Mouse (Mus musculus): Measurements from ENCODE around the gene Plxdc2. TPM values are rescaled to one million over a fixed set of nuclear protein-coding genes. Genes with fewer than 3 reads are reported as not detected.
A peak's percentile ranks its signal among the peaks of the same experiment; 100 is the strongest.

Gene Plxdc2
- polyA plus RNA-seq, 1 experiment from 2014 or later = 36.4 TPM

DNA sequence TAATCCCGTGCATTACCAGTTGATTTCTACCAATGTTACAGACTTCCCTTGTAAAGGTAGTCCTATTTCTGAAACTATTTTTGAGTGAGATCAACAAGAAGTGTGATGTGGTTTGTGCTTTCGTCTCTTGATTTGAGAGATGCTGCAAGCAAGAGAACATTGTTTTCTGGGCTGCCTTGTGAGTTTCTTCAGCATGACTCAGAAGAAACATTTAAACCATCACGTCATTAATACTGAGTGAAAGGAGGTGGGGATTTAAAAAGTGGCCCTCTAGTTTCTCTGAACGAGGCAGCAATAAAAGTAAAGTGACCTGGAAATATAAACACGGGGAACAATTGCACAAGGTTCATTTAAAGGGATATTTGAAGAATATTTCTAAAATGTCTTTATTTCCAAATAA is 341.1 kb downstream of the Plxdc2 start:
- no peak for ATAC-seq (ENCODE audit: low read depth)
- WGBS = 74% methylated on average over 5 of the region's 5 CpGs

DNA sequence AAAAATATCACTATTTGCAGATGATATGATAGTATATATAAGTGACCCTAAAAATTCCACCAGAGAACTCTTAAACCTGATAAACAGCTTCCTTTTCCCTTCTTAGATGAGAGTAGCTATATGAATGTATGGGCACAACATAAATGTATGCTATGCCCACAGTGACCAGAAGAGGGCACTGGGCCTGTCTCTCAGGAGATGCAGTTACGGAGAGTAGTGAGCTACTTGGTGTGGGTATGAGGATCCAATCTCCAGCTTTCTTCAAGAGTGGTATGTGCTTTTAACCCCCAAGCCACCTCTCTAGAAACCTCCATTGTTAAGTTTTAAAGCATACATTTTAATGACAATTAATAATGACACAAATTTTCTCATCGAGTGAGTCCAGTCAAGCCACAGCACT is 350.1 kb downstream of the Plxdc2 start:
- Histone ChIP-seq H3K9me3 (ENCODE audit: control insufficient read depth, low read length) (no peaks in the 10 kb centered on the region), H3K4me3 (ENCODE audit: low read depth, low read length) (no peak overlapping the region), H3K27me3 (replicated peaks; ENCODE audit: control insufficient read depth, insufficient read depth, low read length) (no peaks in the 10 kb centered on the region), H3K4me2 (ENCODE audit: low read depth, low read length) (no peak overlapping the region), H3K4me1 (ENCODE audit: control insufficient read depth, insufficient read depth, low read length) (peaks cover 3% of the 10 kb centered on the region; the same call in 1 of the 2 replicates), H3K9ac (ENCODE audit: low read depth, low read length) (no peak overlapping the region), H3K36me3 (ENCODE audit: control insufficient read depth, insufficient read depth, low read length) (no peaks in the 10 kb centered on the region), H3K27ac (replicated peaks; ENCODE audit: low read depth, low read length) (no peak overlapping the region)
- ATAC-seq (ENCODE audit: low read depth) (no peak), DNase-seq (ENCODE audit: low spot score) (no peak)
- WGBS = 85% methylated on average over 2 of the region's 2 CpGs

More for the DNA sequence above, 341.1 kb downstream of the Plxdc2 start:
- Histone ChIP-seq H3K4me3 (ENCODE audit: low read depth, low read length) (no peak overlapping the region), H3K9me3 (ENCODE audit: control insufficient read depth, low read length) (no peaks in the 10 kb centered on the region), H3K9ac (ENCODE audit: low read depth, low read length) (no peak overlapping the region), H3K36me3 (ENCODE audit: control insufficient read depth, insufficient read depth, low read length) (no peaks in the 10 kb centered on the region), H3K27me3 (replicated peaks; ENCODE audit: control insufficient read depth, insufficient read depth, low read length) (no peaks in the 10 kb centered on the region), H3K4me1 (ENCODE audit: control insufficient read depth, insufficient read depth, low read length) (no peaks in the 10 kb centered on the region), H3K4me2 (ENCODE audit: low read depth, low read length) (no peak overlapping the region), H3K27ac (replicated peaks; ENCODE audit: low read depth, low read length) (no peak overlapping the region)
- DNase-seq (ENCODE audit: low spot score) = no peak

DNA sequence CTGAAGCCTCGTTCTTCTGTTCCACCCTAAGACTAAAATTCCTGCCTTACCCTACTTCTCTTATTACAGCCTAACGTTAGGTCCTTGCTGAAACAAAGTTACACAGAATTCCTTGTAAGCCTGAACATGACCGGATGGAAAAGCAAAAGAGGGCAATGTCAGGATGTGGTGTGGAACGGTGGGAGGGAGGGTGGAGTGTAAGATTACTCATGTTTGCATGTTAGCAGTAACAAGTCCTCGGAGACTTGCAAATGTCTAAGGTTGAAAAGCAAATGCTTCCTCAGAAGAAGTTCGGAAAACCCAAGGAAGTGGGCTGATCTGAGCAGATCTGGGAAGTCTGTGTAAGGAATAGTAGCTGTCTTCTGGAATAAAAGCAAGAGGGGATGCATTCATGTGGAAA is 353.8 kb downstream of the Plxdc2 start:
- ATAC-seq (ENCODE audit: low read depth) = no peak
- no peaks in the 10 kb centered on the region for H3K9me3 ChIP-seq (ENCODE audit: control insufficient read depth, low read length)
- H3K4me3 ChIP-seq (ENCODE audit: low read depth, low read length) = no peak overlapping the region
- peak; percentile 51 for DNase-seq (ENCODE audit: low spot score)
- H3K27me3 ChIP-seq (replicated peaks; ENCODE audit: control insufficient read depth, insufficient read depth, low read length) = no peaks in the 10 kb centered on the region
- H3K36me3 ChIP-seq (ENCODE audit: control insufficient read depth, insufficient read depth, low read length) = no peaks in the 10 kb centered on the region
- WGBS = 20% methylated on average over 6 of the region's 6 CpGs
- peaks cover 3% of the 10 kb centered on the region; the same call in 1 of the 2 replicates for H3K4me1 ChIP-seq (ENCODE audit: control insufficient read depth, insufficient read depth, low read length)
- H3K27ac ChIP-seq (replicated peaks; ENCODE audit: low read depth, low read length) = 0 out of 2 replicates have a peak overlapping the region, but pooled peaks have one; percentile 21
- no peak overlapping the region for H3K9ac ChIP-seq (ENCODE audit: low read depth, low read length)
- no peak overlapping the region for H3K4me2 ChIP-seq (ENCODE audit: low read depth, low read length)

DNA sequence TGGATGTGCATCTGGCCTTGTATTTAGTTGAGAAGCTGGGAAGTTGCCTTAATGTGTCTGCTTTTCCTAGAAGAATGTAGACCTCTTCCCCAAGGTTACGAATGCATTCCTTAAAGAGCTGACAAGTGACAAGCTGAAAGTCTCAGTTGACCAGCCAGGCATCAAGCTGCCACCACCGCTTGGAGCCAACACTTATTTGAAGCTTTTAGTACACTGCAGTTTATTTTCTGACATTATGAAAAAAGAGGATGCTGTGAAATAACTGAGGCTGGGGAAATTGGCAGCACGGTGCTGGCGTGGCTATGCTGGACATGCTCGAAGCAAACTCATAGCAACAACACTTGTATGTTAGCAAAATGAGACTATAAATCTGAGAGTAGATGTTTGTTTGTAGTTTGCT is 374.9 kb downstream of the Plxdc2 start:
- WGBS = 84% methylated on average over 5 of the region's 5 CpGs
- H3K36me3 ChIP-seq (ENCODE audit: control insufficient read depth, insufficient read depth, low read length) = no peaks in the 10 kb centered on the region
- H3K4me2 ChIP-seq (ENCODE audit: low read depth, low read length) = no peak overlapping the region
- no peaks in the 10 kb centered on the region for H3K27me3 ChIP-seq (replicated peaks; ENCODE audit: control insufficient read depth, insufficient read depth, low read length)
- ATAC-seq (ENCODE audit: low read depth) (no peak), DNase-seq (ENCODE audit: low spot score) (no peak)
- no peaks in the 10 kb centered on the region for H3K4me1 ChIP-seq (ENCODE audit: control insufficient read depth, insufficient read depth, low read length)
- no peak overlapping the region for H3K4me3 ChIP-seq (ENCODE audit: low read depth, low read length)
- no peaks in the 10 kb centered on the region for H3K9me3 ChIP-seq (ENCODE audit: control insufficient read depth, low read length)
- no peak overlapping the region for H3K27ac ChIP-seq (replicated peaks; ENCODE audit: low read depth, low read length)
- no peak overlapping the region for H3K9ac ChIP-seq (ENCODE audit: low read depth, low read length)

DNA sequence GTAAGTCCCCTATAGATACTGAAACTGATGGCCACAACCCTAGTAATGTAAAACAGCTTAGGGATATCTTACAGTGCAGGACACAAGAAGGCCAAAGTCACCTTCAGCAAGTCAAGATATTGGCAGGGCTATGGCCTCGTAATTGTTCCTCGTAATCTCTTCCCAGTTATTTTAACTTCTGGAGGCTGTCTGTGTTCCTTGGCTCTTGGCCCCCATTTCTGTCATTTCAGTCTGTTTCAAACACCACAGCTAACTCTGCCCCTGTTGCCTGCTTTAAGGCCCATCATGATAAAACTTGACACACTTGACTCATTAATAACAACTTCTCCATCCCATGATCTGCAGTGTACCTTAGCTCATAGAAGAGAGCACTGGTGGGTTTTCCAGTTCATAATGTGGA is 378.3 kb downstream of the Plxdc2 start:
- ATAC-seq (ENCODE audit: low read depth) (no peak), DNase-seq (ENCODE audit: low spot score) (no peak)
- no peaks in the 10 kb centered on the region for H3K36me3 ChIP-seq (ENCODE audit: control insufficient read depth, insufficient read depth, low read length)
- H3K9ac ChIP-seq (ENCODE audit: low read depth, low read length) = no peak overlapping the region
- no peaks in the 10 kb centered on the region for H3K4me1 ChIP-seq (ENCODE audit: control insufficient read depth, insufficient read depth, low read length)
- WGBS = 88% methylated on average over 2 of the region's 2 CpGs
- no peaks in the 10 kb centered on the region for H3K9me3 ChIP-seq (ENCODE audit: control insufficient read depth, low read length)
- H3K27me3 ChIP-seq (replicated peaks; ENCODE audit: control insufficient read depth, insufficient read depth, low read length) = no peaks in the 10 kb centered on the region
- no peak overlapping the region for H3K4me3 ChIP-seq (ENCODE audit: low read depth, low read length)
- H3K4me2 ChIP-seq (ENCODE audit: low read depth, low read length) = no peak overlapping the region
- no peak overlapping the region for H3K27ac ChIP-seq (replicated peaks; ENCODE audit: low read depth, low read length)

DNA sequence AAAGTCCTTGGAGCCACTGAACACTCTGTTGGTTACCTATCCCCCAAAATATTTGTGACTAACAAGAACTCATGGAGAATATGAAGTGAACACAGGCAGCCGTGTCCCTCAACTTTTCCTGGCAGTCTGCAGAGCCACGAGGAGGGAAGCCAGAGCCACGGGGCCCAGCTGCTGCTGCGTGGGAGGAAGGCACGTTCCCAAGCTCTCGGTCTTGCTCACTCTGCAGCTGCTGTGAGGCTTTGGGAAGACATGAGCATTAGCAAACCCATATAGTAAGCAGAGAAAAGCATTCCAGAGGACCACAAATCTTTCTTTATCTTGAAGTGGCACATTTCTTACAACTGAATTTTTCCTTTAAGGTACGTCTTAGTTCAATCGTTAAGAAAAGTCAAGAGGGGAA is 382.1 kb downstream of the Plxdc2 start:
- H3K4me1 ChIP-seq (ENCODE audit: control insufficient read depth, insufficient read depth, low read length) = no peaks in the 10 kb centered on the region
- 31% methylated on average over 8 of the region's 8 CpGs for WGBS
- ATAC-seq (ENCODE audit: low read depth) = peak; percentile 78; the same call in 1 of the 2 replicates
- no peaks in the 10 kb centered on the region for H3K27me3 ChIP-seq (replicated peaks; ENCODE audit: control insufficient read depth, insufficient read depth, low read length)
- peak; percentile 69 for DNase-seq (ENCODE audit: low spot score)
- H3K4me3 ChIP-seq (ENCODE audit: low read depth, low read length) = no peak overlapping the region
- no peak overlapping the region for H3K9ac ChIP-seq (ENCODE audit: low read depth, low read length)
- H3K27ac ChIP-seq (replicated peaks; ENCODE audit: low read depth, low read length) = no peak overlapping the region
- no peaks in the 10 kb centered on the region for H3K36me3 ChIP-seq (ENCODE audit: control insufficient read depth, insufficient read depth, low read length)
- H3K9me3 ChIP-seq (ENCODE audit: control insufficient read depth, low read length) = no peaks in the 10 kb centered on the region
- H3K4me2 ChIP-seq (ENCODE audit: low read depth, low read length) = no peak overlapping the region

DNA sequence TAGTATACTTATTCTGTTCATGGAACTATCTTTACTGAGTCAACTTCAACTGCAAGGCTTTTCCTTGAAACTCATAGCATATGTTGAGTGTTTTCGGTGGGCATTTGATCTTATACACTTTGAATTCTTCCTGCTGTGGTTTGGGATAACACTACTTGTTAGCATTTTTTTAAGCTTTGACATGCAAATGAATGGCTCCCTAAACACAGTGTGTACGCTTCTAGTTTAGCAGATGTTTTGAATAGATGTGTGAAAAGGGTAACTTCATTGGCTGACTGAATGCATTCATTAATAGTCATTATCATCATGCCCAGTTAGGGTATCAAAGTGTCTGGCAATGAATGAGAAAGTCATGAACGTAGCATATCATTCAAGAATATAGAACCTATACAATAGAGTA is 385.7 kb downstream of the Plxdc2 start:
- no peak overlapping the region for H3K4me3 ChIP-seq (ENCODE audit: low read depth, low read length)

DNA sequence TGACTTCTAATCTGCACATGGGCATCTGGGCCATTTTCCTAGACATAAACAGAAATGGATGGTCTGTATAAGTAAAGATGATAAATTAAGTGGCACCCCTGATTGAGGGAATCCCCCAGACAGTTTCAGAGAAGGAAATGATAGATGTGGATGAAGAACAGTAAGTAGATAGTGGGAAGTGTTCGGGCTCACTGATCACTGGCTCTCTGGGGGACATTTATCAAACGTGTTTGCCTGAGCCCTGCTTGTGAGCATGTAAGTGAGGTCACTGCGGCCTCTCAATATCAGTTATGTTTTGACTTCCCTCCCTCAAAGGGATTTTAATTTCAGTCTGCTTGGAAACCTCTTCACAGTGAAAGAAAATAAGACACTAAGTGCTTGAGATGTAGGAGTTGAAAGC is 387.5 kb downstream of the Plxdc2 start:
- H3K9me3 ChIP-seq (ENCODE audit: control insufficient read depth, low read length) = no peaks in the 10 kb centered on the region
- no peaks in the 10 kb centered on the region for H3K27me3 ChIP-seq (replicated peaks; ENCODE audit: control insufficient read depth, insufficient read depth, low read length)
- H3K27ac ChIP-seq (replicated peaks; ENCODE audit: low read depth, low read length) = no peak overlapping the region
- H3K9ac ChIP-seq (ENCODE audit: low read depth, low read length) = no peak overlapping the region
- 66% methylated on average over 3 of the region's 3 CpGs for WGBS
- no peak overlapping the region for H3K4me3 ChIP-seq (ENCODE audit: low read depth, low read length)
- H3K4me2 ChIP-seq (ENCODE audit: low read depth, low read length) = no peak overlapping the region
- no peak for DNase-seq (ENCODE audit: low spot score)
- no peak for ATAC-seq (ENCODE audit: low read depth)
- no peaks in the 10 kb centered on the region for H3K4me1 ChIP-seq (ENCODE audit: control insufficient read depth, insufficient read depth, low read length)
- no peaks in the 10 kb centered on the region for H3K36me3 ChIP-seq (ENCODE audit: control insufficient read depth, insufficient read depth, low read length)

More for the DNA sequence above, 385.7 kb downstream of the Plxdc2 start:
- Histone ChIP-seq H3K9ac (ENCODE audit: low read depth, low read length) (no peak overlapping the region), H3K27me3 (replicated peaks; ENCODE audit: control insufficient read depth, insufficient read depth, low read length) (no peaks in the 10 kb centered on the region), H3K4me2 (ENCODE audit: low read depth, low read length) (no peak overlapping the region), H3K36me3 (ENCODE audit: control insufficient read depth, insufficient read depth, low read length) (no peaks in the 10 kb centered on the region), H3K4me1 (ENCODE audit: control insufficient read depth, insufficient read depth, low read length) (no peaks in the 10 kb centered on the region), H3K27ac (replicated peaks; ENCODE audit: low read depth, low read length) (no peak overlapping the region), H3K9me3 (ENCODE audit: control insufficient read depth, low read length) (no peaks in the 10 kb centered on the region)
- 69% methylated on average over 3 of the region's 3 CpGs for WGBS
- ATAC-seq (ENCODE audit: low read depth) = no peak
- no peak for DNase-seq (ENCODE audit: low spot score)

DNA sequence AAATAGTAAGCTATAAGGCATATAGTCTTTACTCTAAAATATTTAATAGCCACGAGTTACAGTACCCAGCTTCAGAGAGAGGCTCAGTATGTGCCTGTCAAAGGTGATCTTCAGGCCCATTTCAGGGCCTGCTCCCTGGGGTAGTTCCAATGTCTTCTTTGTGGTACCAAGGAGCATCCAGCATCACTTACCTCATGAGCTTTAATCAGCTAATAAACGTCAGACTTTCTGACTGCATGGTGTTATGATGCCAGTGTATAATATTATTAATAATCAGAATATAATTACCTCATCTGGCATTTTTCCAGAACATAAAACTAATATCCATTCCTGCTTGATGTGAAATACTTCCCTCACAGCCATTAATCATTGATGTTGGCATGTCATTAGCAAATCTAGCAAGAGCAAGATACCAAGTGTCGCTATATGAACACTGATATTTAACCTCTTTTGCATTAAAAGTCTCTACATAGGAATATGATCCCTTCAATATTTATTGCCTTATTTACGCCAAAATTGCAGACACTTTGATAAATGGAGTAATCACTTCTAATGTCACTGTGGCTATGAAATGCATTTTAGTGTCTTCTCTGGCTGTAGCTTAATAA is 393.3 kb downstream of the Plxdc2 start:
- ATAC-seq (ENCODE audit: low read depth) (no peak), DNase-seq (ENCODE audit: low spot score) (no peak)
- H3K4me1 ChIP-seq (ENCODE audit: control insufficient read depth, insufficient read depth, low read length) = no peaks in the 10 kb centered on the region
- H3K4me2 ChIP-seq (ENCODE audit: low read depth, low read length) = no peak overlapping the region
- H3K4me3 ChIP-seq (ENCODE audit: low read depth, low read length) = no peak overlapping the region
- no peak overlapping the region for H3K9ac ChIP-seq (ENCODE audit: low read depth, low read length)
- H3K27me3 ChIP-seq (replicated peaks; ENCODE audit: control insufficient read depth, insufficient read depth, low read length) = no peaks in the 10 kb centered on the region
- H3K9me3 ChIP-seq (ENCODE audit: control insufficient read depth, low read length) = no peaks in the 10 kb centered on the region
- H3K27ac ChIP-seq (replicated peaks; ENCODE audit: low read depth, low read length) = no peak overlapping the region
- H3K36me3 ChIP-seq (ENCODE audit: control insufficient read depth, insufficient read depth, low read length) = no peaks in the 10 kb centered on the region
- 76% methylated on average over 4 of the region's 4 CpGs for WGBS

Measured in embryonic facial prominence, embryonic 14.5 days (tissue).